Mouse (Mus musculus) liver, postnatal 0 days (tissue): ENCODE data around the gene Ehd4. TPM values are rescaled to one million over a fixed set of nuclear protein-coding genes. Genes with fewer than 3 reads are reported as not detected.

Experiments used
- ATAC-seq: fragments of 200-750 bp; cut with Nextera tagmentation; 2 replicates; pipeline ENCODE4 v1.8.0; 2017; ENCODE audit warnings: mild to moderate bottlenecking, moderate library complexity
- DNase-seq: peaks from one replicate; pipeline ENCODE4 v3.0.0-alpha.2; 2016
- H3K27ac ChIP-seq: fragments of 300-500 bp; sonication (generic); 2 replicates; pipeline ENCODE4 v1.5.1; 2014; ENCODE audit warnings: antibody characterized with exemption, moderate library complexity, mild to moderate bottlenecking, low read depth
- H3K27me3 ChIP-seq: fragments of 300-500 bp; sonication (generic); 2 replicates; pipeline ENCODE4 v1.6.1; 2014; ENCODE audit warnings: low read length, control low read depth, mixed read lengths; ENCODE audit not compliant: insufficient read depth
- H3K36me3 ChIP-seq: fragments of 300-500 bp; sonication (generic); replicated peaks from 2 replicates; pipeline ENCODE4 v1.6.1; 2014; ENCODE audit warnings: mild to moderate bottlenecking, control low read depth, low read length, moderate library complexity, mixed read lengths; ENCODE audit not compliant: insufficient read depth
- H3K4me1 ChIP-seq: fragments of 300-500 bp; sonication (generic); 2 replicates; pipeline ENCODE4 v1.6.1; 2014; ENCODE audit warnings: antibody characterized with exemption, mild to moderate bottlenecking, control low read depth; ENCODE audit not compliant: insufficient read depth
- H3K4me2 ChIP-seq: fragments of 300-500 bp; sonication (generic); 2 replicates; pipeline ENCODE4 v1.6.1; 2014; ENCODE audit warnings: low read depth, mild to moderate bottlenecking, low read length, moderate library complexity, mixed read lengths
- H3K4me3 ChIP-seq: fragments of 300-500 bp; sonication (generic); 2 replicates; pipeline ENCODE4 v1.5.1; 2014; ENCODE audit warnings: low read depth, low read length
- H3K9ac ChIP-seq: fragments of 300-500 bp; sonication (generic); replicated peaks from 2 replicates; pipeline ENCODE4 v1.6.1; 2014; ENCODE audit warnings: mild to moderate bottlenecking, moderate library complexity
- H3K9me3 ChIP-seq: fragments of 300-500 bp; sonication (generic); 2 replicates; pipeline ENCODE4 v1.6.1; 2016; ENCODE audit warnings: mild to moderate bottlenecking, control low read depth, low read length, mixed read lengths
- CTCF ChIP-seq: sonication (generic); IDR thresholded peaks from 2 replicates; pipeline ENCODE4 v1.5.1; 2016; ENCODE audit warnings: antibody characterized with exemption, low read depth
- EP300 ChIP-seq: IDR thresholded peaks from 2 replicates; pipeline ENCODE4 v1.6.1; 2016; ENCODE audit warnings: antibody characterized with exemption, low read depth, mild to moderate bottlenecking
- WGBS: fragments of 180-500 bp; shearing (Covaris S2); extraction: QIAGEN DNeasy Blood & Tissue Kit; methylation state at CpG from one replicate; pipeline ENCODE4 v1.1.7; 2014; ENCODE audit not compliant: insufficient replicate concordance; 5-methylcytosine and 5-hydroxymethylcytosine counted together
- polyA plus RNA-seq: library from polyadenylated mRNA; unstranded; fragments of >200 nt; fragmentation: Nextera tagmentation; extraction: Ambion mirVana; gene quantifications from 2 replicates; pipeline ENCODE4 v1.2.1, GENCODE M21; 2015

The Ehd4 gene
- polyA plus RNA-seq, 1 experiment from 2014 or later = 29.2 TPM

DNA sequence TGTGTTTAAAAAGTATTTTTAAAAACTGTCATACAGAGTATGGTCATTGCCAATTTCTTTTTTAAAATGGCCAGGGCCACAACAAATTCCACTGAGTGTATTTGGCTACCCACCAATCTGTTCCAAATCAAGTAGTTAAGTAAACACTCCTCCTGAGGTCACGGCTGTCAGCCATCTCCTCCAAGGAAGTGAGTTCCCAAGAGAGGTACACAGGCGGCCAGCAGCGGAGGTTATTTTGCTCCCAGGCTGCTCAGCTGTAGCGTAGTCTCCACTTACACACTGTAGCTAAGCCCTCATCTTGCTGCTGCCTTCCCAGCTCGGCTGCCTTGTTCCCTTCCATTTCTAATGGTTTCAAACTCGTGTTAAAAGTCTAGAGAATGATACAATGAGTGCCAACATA lies 51.5 kb downstream of the Ehd4 start:
- Histone ChIP-seq H3K27me3 (no peaks in the 10 kb centered on the region), H3K9me3 (no peaks in the 10 kb centered on the region), H3K36me3 (no peaks in the 10 kb centered on the region; the same call in 1 of the 2 replicates), H3K27ac (no peak overlapping the region), H3K9ac (no peak overlapping the region), H3K4me1 (no peaks in the 10 kb centered on the region; the same call in 1 of the 2 replicates), H3K4me3 (no peak overlapping the region), H3K4me2 (no peak overlapping the region)
- no peak for ATAC-seq
- DNase-seq = no peak
- 53% methylated on average over 6 of the region's 6 CpGs for WGBS
- TF ChIP-seq CTCF (no peak), EP300 (no peak)

DNA sequence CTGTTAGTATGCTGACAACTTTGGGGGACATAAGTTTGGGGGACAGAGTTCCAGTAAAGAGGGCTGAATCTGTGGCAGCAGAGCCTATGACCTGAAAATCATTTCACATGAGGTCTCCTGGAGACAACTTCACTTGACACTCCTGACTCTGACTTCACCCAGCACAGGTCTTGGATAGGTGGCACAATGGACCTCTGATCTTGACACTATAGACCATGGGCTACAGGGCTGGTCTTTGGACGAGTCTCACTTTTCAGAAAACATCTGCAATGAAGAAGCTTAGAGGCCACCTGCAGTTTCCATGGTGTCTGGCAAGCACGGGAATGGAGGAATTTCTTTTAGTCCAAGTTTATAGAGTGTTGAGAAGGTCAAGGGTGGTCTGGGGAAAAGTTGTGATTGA lies 52.0 kb downstream of the Ehd4 start:
- TF ChIP-seq CTCF (no peak), EP300 (no peak)
- no peak overlapping the region for H3K4me3 ChIP-seq
- DNase-seq (no peak), ATAC-seq (no peak)
- H3K27me3 ChIP-seq = no peaks in the 10 kb centered on the region
- H3K9me3 ChIP-seq = no peaks in the 10 kb centered on the region
- no peaks in the 10 kb centered on the region; the same call in 1 of the 2 replicates for H3K36me3 ChIP-seq
- 68% methylated on average over 2 of the region's 2 CpGs for WGBS
- no peak overlapping the region for H3K27ac ChIP-seq
- H3K4me2 ChIP-seq = no peak overlapping the region
- H3K4me1 ChIP-seq = no peaks in the 10 kb centered on the region; the same call in 1 of the 2 replicates
- H3K9ac ChIP-seq = no peak overlapping the region

DNA sequence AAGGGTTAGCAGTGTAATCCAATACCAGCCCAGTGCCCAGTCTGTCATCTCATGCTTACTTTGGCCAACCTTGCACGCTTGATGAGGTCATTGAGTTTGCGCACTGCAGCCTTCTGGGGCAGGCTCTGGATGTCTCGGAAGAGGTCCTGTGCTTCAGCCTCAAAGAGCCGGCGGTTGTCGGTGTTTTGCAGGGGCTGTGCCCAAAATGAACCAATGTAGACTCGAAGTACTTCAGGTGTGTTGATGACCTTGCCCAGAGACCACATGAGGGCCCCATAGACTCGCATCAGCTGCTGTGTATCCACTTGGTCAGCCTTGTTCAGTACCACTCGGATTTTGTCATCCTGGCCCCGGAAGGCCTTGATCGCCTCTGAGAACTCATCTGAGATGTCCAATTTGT lies 52.4 kb downstream of the Ehd4 start:
- Histone ChIP-seq H3K4me3 (no peak overlapping the region), H3K9ac (no peak overlapping the region), H3K27me3 (no peaks in the 10 kb centered on the region), H3K4me1 (no peaks in the 10 kb centered on the region; the same call in 1 of the 2 replicates), H3K4me2 (no peak overlapping the region), H3K36me3 (peaks cover under 1% of the 10 kb centered on the region; the same call in 1 of the 2 replicates), H3K27ac (no peak overlapping the region), H3K9me3 (no peaks in the 10 kb centered on the region)
- DNase-seq (no peak), ATAC-seq (no peak)
- WGBS = 83% methylated on average over 11 of the region's 11 CpGs
- no peak for TF ChIP-seq EP300
- no peak for TF ChIP-seq CTCF

DNA sequence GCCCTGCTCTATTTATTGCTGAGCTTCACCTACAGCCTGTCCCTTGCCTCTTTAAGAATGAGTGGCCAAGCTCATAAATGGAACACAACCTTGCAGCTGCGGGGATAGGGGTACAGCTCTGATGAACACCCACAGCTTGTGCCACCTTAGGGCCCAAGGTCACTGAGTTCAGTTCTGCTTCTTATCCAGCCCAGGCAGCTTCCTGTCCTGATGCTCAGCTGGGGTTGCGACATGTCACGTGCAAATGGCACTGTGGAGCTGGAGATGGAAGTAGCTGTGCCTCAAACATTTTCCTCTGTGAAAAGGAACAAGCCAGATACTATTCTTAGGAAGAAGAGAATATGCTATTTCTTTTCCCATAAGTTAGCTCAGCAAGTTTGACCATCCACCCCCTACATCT lies 54.5 kb downstream of the Ehd4 start:
- ATAC-seq (0 out of 2 replicates have a peak, but pooled peaks have one; percentile 50), DNase-seq (peak; percentile 57)

DNA sequence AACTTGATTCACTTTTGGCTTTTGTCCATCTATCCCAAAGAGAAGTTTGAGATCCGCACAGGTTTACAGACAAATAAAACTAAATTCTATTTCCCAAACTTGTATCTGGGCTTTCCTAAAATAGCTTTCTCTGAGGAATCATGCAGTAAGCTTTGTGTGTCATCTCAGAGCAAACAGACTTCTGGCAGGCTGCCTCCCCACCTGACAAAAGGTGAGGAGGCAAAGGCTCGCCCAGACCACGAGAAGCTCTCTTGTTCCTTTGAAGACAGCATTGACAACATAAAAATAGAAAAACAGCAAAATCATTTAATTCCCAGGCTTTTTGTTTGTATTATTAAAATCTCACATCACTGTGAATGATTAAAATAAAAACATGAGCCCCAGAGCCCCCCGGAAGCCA lies 55.1 kb downstream of the Ehd4 start:
- Histone ChIP-seq H3K4me2 (no peak overlapping the region), H3K27ac (no peak overlapping the region), H3K9me3 (no peaks in the 10 kb centered on the region), H3K4me3 (no peak overlapping the region), H3K4me1 (no peaks in the 10 kb centered on the region; the same call in 1 of the 2 replicates), H3K36me3 (peaks cover 5% of the 10 kb centered on the region; the same call in 1 of the 2 replicates), H3K9ac (no peak overlapping the region), H3K27me3 (no peaks in the 10 kb centered on the region)
- 68% methylated on average over 4 of the region's 4 CpGs for WGBS
- ATAC-seq = no peak
- no peak for DNase-seq
- no peak for TF ChIP-seq EP300
- TF ChIP-seq CTCF = no peak

More for the DNA sequence above, 54.5 kb downstream of the Ehd4 start:
- Histone ChIP-seq H3K27ac (no peak overlapping the region), H3K4me3 (no peak overlapping the region), H3K9ac (no peak overlapping the region), H3K4me2 (no peak overlapping the region), H3K4me1 (no peaks in the 10 kb centered on the region; the same call in 1 of the 2 replicates), H3K36me3 (peaks cover 5% of the 10 kb centered on the region; the same call in 1 of the 2 replicates), H3K27me3 (no peaks in the 10 kb centered on the region), H3K9me3 (no peaks in the 10 kb centered on the region)
- 31% methylated on average over 3 of the region's 3 CpGs for WGBS
- TF ChIP-seq EP300 (no peak), CTCF (no peak)

DNA sequence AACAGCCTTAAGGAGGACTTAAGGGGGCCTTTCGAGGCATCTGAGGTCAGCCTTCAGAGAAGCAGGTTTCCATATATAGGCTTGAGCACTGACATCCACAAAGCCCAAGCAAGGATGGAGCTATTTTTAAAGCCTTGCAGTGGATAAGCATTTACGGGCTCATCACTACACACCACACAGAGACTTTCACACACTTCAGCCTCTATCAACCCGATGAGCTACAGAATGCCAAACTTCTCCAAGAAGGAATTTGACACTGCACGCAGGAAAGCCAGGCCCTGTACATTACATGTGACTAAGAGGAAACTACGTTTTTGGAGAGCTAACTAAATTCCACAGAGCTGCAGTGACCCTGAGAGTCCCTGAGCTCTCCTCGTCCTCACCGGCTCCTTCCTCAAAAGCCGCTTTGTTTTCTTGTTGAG lies 55.6 kb downstream of the Ehd4 start:
- TF ChIP-seq CTCF = no peak
- TF ChIP-seq EP300 = no peak
- Histone ChIP-seq H3K9me3 (no peaks in the 10 kb centered on the region), H3K9ac (no peak overlapping the region), H3K4me3 (no peak overlapping the region), H3K4me2 (no peak overlapping the region), H3K27me3 (no peaks in the 10 kb centered on the region), H3K27ac (no peak overlapping the region), H3K4me1 (no peaks in the 10 kb centered on the region; the same call in 1 of the 2 replicates), H3K36me3 (peaks cover 5% of the 10 kb centered on the region; the same call in 1 of the 2 replicates)
- DNase-seq (no peak), ATAC-seq (no peak)
- whole genome bisulfite sequencing = 62% methylated on average over 8 of the region's 8 CpGs

DNA sequence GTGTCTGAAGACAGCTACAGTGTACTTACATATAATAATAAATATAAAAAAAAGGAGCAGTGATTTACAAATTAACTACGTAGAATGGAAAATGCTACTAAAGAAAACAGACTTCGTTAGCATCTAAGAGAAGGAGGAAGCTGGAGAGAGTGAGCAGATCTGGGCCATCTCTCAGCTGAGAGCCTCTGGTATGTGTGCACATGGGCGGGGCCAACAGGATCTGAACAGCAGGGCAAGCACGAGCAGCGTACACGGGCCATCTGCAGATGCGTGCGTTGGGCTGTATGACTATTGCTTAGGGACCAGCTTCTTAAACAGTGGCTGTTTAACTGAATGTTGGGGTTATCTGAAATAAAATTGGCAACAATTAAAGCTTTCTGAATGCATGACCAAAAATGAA lies 56.5 kb downstream of the Ehd4 start:
- no peak overlapping the region for H3K4me2 ChIP-seq
- DNase-seq (no peak), ATAC-seq (no peak)
- TF ChIP-seq EP300 = no peak
- H3K36me3 ChIP-seq = peaks cover 5% of the 10 kb centered on the region; the same call in 1 of the 2 replicates
- H3K9ac ChIP-seq = no peak overlapping the region
- H3K9me3 ChIP-seq = no peaks in the 10 kb centered on the region
- no peak overlapping the region for H3K27ac ChIP-seq
- 75% methylated on average over 8 of the region's 8 CpGs for WGBS
- H3K4me3 ChIP-seq = no peak overlapping the region
- no peaks in the 10 kb centered on the region; the same call in 1 of the 2 replicates for H3K4me1 ChIP-seq
- no peaks in the 10 kb centered on the region for H3K27me3 ChIP-seq
